Mouse (Mus musculus) CD4-positive naive resting alpha-beta T cell, adult 76 days (primary cell): ENCODE data around the gene Rnf168. TPM values are rescaled to one million over a fixed set of nuclear protein-coding genes. Genes with fewer than 3 reads are reported as not detected.

ENCODE experiments used
- total RNA-seq: library from RNA; stranded (reverse); gene quantifications from one replicate; pipeline ENCODE4 v1.2.4, GENCODE M21; 2023

Rnf168 gene
- total RNA-seq = 18.6 TPM

DNA sequence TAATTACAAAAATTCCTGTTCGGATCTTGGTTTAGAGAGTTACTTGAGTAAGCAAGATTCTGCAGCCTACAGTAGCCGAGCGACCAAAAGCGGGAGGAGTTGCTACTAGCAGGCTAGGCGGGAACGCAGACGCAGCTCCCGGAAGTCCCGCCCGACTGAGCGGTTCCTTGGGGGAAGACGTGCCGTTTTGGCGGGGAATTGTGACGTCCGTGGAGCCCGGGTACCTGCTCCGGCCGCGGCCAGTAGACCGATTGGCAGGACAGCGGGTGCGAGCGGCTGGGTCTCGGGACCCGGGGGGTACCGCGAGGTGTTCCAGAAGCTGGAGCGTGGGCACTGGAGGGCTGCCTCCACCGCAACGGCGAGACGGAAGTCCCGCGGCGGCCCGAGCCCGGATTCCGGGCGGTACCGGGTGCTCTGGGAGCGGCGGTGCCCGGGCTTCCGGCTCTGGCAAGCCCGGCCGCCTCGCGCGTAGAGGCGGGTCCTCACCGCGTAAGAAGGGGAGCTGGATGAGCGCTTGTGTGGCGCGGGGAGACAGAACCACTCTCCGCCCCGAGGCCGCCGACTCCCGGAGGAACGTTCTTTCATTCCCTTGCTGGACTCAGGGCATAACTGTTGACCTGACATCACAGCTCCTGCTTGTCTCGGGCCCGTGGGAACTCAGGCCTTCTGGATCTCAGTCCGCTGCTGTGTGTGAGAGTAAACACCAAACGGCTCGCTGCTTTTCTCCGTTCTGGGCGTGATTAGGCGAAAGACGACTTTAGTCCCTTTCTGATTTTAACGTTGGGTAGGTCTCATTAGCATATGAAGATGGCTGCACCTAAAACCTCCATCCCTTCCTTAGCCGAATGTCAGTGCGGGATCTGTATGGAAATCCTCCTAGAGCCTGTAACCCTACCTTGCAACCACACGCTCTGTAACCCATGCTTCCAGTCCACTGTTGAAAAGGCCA is at the start of gene Rnf168:
Gene Rnf168, plus strand, starts transcription at position 152 of the 949 bp plus-strand sequence.

DNA sequence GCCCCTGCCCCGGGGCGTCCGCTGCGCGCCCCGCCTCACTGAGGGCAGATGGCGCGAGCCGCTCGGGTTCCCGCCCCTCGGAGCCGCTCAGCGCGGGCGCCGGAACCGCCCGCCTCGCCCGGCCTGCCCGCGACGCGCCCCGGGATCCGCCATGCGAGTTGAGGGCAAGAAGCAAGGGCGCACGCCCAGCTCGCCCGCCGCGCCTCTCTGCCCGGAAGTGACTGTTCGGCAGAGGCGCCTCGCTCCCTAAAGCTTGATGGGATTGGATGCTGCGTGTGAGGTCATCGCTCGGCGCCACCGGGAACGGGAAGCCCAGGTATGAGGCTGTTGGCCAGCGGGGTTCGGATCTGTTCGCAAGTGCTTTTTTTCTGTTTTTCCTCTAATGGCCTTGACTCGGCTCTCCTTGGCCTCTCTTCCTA is 30.3 kb upstream of the Rnf168 start, which contains the start of the genes Fbxo45 and Wdr53:
Gene Fbxo45, minus strand, starts transcription at position 207 of the 419 bp plus-strand sequence.
Gene Wdr53, plus strand, starts transcription at position 276 of the 419 bp plus-strand sequence.

DNA sequence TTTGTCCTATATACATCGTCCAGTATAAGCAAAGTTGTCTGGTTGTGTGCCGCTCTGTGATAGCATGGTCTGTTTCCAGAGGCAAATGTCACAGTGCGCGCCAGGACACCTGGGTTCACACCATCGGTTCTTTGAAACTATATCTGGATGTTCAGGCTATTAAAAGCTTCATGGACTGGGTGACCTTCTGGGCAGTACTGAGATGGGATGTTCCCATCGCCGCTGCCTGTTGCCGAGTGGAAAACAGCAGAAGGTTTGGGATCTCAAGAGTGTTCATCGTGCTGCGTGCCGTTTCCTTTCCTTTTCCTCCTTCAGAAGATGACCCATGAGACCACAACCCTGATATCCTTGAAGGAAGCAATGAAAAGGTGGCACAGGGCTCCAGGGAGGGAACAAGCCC is 6.0 kb upstream of the Rnf168 start, which contains the start of gene Smco1:
Gene Smco1, plus strand, starts transcription at position 178 of the 400 bp plus-strand sequence.

DNA sequence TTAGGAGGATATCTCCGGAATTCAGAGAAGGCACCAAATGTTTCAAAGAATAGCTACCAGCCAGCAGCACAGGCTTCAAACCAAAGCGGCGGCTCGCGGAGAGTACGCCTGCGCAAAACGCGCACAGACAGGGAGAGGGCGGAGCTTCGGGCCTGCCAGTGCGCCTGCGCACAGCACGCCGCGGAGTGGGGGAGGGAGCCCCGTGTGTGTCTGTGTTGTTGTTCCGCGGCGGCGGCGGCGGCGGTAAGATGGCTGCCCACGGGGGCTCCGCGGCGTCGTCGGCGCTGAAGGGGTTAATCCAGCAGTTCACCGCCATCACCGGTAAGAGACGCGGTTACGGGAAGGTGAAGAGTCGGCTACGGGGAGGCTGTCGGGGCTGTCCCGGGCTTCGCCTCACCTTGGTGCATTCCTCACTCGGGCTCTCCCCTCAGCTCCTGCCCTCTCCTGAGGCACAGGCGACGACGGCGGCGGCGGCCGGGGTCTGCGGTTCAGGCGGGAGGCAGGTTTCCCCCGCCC is 54.8 kb downstream of the Rnf168 start, which contains the start of gene Ubxn7:
Gene Ubxn7, plus strand, starts transcription at position 218 of the 516 bp plus-strand sequence.

Other genes starting within 250 kb of the Rnf168 start
- 102 TPM for gene Pak2, start 198.1 kb upstream of the Rnf168 start, total RNA-seq
- gene Pigx, start 177.7 kb upstream of the Rnf168 start, total RNA-seq = 38.4 TPM
- gene Cep19, start 177.7 kb upstream of the Rnf168 start, total RNA-seq = 4.1 TPM
- gene Nrros, start 111.9 kb upstream of the Rnf168 start, total RNA-seq = 73.9 TPM
- gene Bex6, start 97.6 kb upstream of the Rnf168 start, total RNA-seq = not detected
- gene Fbxo45, start 30.3 kb upstream of the Rnf168 start, total RNA-seq = 9.7 TPM
- 11.8 TPM for gene Wdr53, start 30.2 kb upstream of the Rnf168 start, total RNA-seq
- gene Smco1, start 6.0 kb upstream of the Rnf168 start, total RNA-seq = 0.53 TPM
- gene Ubxn7, start 54.8 kb downstream of the Rnf168 start, total RNA-seq = 89.5 TPM
- gene Tm4sf19, start 123.0 kb downstream of the Rnf168 start, total RNA-seq = not detected
- 0.97 TPM for gene Tctex1d2, start 142.2 kb downstream of the Rnf168 start, total RNA-seq
- gene Pcyt1a, start 153.5 kb downstream of the Rnf168 start, total RNA-seq = 32.7 TPM
- gene Slc51a, start 210.4 kb downstream of the Rnf168 start, total RNA-seq = not detected
- not detected for gene Zdhhc19, start 218.8 kb downstream of the Rnf168 start, total RNA-seq